Mouse (Mus musculus) c-Kit-negative CD71-positive TER-119-positive erythroid progenitor cells, embryonic 14.5 days (primary cell): Measurements from ENCODE around the gene Gm17428.

Experiments used
- DNase-seq: peaks from one replicate; pipeline ENCODE4 v3.0.0-alpha.2; 2013; ENCODE audit warnings: low read depth, low spot score

The Gm17428 gene

GRCm38 (mm10) chr14:55008417-55008816 is 31.7 kb downstream of the Gm17428 start:
- DNase-seq, result no peak

DNA sequence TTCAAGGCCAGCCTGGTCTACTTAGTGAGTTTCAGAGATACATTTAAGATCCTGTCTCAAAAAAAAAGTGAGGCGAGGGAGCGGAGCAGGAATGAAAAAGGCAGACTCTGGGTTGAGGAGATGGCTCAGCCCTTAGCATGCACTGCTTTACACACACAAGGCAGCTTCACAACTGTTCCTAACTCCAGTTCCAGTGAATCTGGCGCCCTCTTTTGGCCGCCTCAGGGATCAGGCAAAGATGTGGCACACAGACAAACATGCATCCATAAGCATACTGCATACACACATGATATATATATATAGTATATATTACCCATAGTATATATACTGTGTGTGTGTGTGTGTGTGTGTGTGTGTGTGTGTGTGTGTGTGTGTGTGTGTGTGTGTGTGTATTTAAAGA is 34.4 kb downstream of the Gm17428 start:
- DNase-seq, result no peak

DNA sequence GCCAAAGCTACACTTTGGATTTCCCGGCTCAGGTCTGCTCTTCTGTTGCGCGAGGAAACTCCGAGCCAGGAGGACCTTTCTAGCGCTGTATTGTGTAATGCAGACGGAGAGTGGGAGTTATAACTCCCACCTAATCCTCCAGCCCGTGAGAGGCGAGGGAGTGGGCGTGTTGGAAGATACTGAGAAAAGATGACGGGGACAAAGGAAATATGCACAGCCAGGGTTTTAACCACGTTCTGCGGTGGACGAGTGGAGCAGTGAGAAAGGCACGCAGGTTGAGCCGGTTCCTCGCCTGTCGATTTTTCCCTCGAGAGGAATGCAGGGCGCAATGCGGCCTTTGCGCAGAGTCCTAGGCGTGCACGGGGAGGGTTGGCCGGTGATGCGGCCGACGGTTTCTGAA is 37.9 kb downstream of the Gm17428 start:
- DNase-seq, result no peak

- peak; percentile 97 for DNase-seq
Observed at GRCm38 (mm10) chr14:55014991-55015766, 38.4 kb downstream of the Gm17428 start, which contains the start of gene Ngdn. Ngdn (plus strand) TSS chr14:55015454.

GRCm38 (mm10) chr14:55015767-55016111 is 39.0 kb downstream of the Gm17428 start:
- DNase-seq, result no peak

GRCm38 (mm10) chr14:55016876-55017275 is 40.1 kb downstream of the Gm17428 start:
- DNase-seq, result no peak

DNA sequence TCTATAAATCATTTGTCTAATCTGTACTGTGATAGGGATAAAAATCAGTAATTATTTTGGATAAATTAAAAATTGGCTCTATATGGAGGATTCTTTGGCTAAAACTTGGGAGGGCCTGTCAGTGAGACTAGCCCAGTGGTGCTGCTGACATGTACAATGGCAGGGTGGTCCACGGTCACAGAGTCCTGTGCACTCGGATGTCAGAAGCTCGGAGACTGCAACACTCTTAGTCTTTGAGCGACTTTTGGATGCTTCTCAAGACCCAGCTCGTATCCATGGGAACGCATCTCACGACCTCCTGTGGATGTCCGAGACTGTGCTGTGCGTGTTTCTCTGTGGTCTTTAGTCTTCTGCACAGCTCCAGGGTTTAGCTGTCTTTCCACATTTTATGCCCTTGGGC is 43.7 kb downstream of the Gm17428 start:
- DNase-seq, result no peak

DNA sequence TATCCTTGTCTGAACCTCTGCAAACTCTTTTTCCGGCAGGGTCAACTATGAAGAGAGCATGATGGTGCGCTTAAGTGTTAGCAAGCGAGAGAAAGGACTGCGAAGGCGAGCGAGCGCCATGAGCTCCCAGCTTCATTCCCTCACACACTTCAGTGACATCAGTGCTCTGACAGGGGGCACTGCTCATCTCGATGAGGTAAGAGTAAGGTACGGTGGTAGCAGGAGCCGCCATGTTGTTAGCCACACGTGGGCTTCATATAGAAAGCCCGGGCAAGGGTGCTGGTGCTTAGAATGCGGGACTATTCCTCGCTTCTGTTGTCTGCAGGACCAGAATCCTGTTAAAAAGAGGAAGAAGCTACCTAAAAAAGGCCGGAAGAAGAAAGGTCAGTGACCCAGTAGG is 46.3 kb downstream of the Gm17428 start:
- DNase-seq, result no peak

DNA sequence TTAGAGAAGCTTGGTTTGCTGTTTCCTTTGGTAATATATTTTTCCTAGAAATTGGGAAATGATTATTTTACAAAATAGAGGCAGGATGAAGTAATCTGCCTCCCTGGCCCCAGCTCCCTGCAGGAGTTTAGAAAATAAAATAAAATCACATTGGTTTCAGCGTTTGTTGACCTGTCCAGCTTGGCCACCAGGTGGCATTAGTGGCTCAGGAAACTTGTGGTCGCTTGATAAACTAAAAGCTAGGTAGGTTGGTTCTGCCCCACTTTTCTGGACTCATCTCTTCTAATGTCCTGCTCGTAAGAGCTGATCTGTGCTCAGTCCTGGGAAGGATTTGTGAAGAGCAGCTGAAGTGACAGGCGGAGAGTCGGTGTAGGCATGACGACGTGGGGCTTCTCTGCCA is 47.5 kb downstream of the Gm17428 start:
- peak; percentile 42 for DNase-seq

DNA sequence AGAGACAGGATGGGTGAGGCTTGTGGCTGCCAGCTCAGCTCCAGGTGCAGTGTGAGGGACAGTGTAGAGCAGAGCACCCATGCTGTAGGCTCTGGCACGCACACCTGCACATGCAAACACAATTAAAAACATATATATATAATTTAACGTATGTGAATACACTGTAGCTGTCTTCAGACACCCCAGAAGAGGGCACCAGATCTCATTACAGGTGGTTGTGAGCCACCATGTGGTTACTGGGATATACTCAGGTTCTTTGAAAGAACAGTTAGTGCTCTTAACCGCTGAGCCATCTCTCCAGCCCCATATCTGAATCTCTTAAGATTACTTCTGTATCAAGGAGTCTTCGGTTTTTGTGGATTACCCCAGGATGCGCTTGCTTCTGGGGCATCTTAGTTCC is 48.8 kb downstream of the Gm17428 start:
- DNase-seq, result no peak
